Mouse (Mus musculus): Measurements from ENCODE around the gene Psmd13.

GRCm38 (mm10) chr7:140840750-140841735 lies 40.7 kb upstream of the Psmd13 start:
- no peak for TF ChIP-seq CTCF (IDR thresholded peaks at IDR 0.05; ENCODE audit: borderline replicate concordance, extremely low read depth, insufficient read depth, insufficient read length)
- no peak for TF ChIP-seq POLR2A (IDR thresholded peaks at IDR 0.05; ENCODE audit: borderline replicate concordance, extremely low read depth, insufficient read depth, insufficient read length, poor library complexity, severe bottlenecking)

Data from brain, embryonic 14.5 days (tissue).